ENCODE assay signal across 11 mouse cellular contexts in genomic region chrX:93644022-93644421, GRCm38 (mm10). TPM values are rescaled to one million over a fixed set of nuclear protein-coding genes. Genes with fewer than 3 reads are reported as not detected.
"Had no signal": no experiment of that assay in that cellular context is flagged by ENCODE, and none has a peak within 500 bp of the region (broad histone marks: within the 10 kb centered on the region; RNA-seq: fewer than 3 reads in every experiment).

No protein-coding gene starts in this region.

- ATAC-seq: lung, postnatal 0 days; midbrain, embryonic 13.5 days; midbrain, embryonic 15.5 days had no signal

- DNase-seq: lung, adult 2 months; lung, postnatal 14 days; lung, postnatal 36 days; right cerebral cortex, postnatal 14 days; thymus, adult 2 months; thymus, postnatal 25 days; thymus, postnatal 4 days had no signal

RNA-seq across cellular contexts. Expression of gene Pcyt1b, which starts 10.6 kb away (rescaled TPM):
- total RNA-seq: monocyte, adult 5-6 weeks had no signal
